Mouse (Mus musculus): ENCODE measurements around the gene Pgam2. TPM values are rescaled to one million over a fixed set of nuclear protein-coding genes. Genes with fewer than 3 reads are reported as not detected.
"Not testable (repeated sequence)": the region's sequence is repeated elsewhere in the genome, so short reads cannot be mapped to it uniquely, and the experiment has no call there.

Pgam2 gene
- polyA plus RNA-seq, 1 experiment, result 0.35 TPM

DNA sequence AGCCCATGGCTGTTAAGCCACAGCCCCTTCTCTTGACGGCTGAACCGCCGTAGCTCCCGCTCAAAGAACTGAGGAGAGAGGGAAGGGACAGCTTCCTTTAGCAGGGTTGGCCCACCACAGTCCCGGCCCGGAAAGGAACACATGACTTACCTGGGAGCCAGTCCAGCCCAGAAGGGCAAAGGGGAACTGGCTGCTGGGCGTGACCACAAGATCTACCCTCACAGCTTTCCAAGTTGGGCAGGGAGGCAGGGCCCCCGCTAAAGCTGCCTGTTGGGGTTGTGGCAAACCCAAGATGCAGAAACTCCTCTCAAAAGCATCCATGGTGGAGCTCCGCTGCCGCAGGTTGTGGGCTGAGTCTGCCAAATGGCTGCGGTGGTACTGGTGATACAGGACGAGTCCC lies 25.8 kb upstream of the Pgam2 start:
- TF ChIP-seq CTCF (IDR thresholded peaks at IDR 0.05; ENCODE audit: extremely low read depth, insufficient read length, insufficient replicate concordance, low read depth, low read length), result no peak
- no peak for TF ChIP-seq POLR2A (IDR thresholded peaks at IDR 0.05; ENCODE audit: low read depth, low read length)
- H3K27ac ChIP-seq (ENCODE audit: insufficient read depth, low read depth, low read length), result no peak overlapping the region
- H3K36me3 ChIP-seq (ENCODE audit: control insufficient read depth, insufficient read depth, low read length), result peaks cover 54% of the 10 kb centered on the region
- WGBS, result 75% methylated on average over 12 of the region's 12 CpGs
- no peaks in the 10 kb centered on the region for H3K27me3 ChIP-seq (ENCODE audit: control insufficient read depth, insufficient read depth, low read length)
- H3K4me3 ChIP-seq (ENCODE audit: low read depth, low read length), result no peak overlapping the region
- H3K4me1 ChIP-seq (ENCODE audit: control insufficient read depth, insufficient read depth, insufficient read length, low read length), result peaks cover 6% of the 10 kb centered on the region

DNA sequence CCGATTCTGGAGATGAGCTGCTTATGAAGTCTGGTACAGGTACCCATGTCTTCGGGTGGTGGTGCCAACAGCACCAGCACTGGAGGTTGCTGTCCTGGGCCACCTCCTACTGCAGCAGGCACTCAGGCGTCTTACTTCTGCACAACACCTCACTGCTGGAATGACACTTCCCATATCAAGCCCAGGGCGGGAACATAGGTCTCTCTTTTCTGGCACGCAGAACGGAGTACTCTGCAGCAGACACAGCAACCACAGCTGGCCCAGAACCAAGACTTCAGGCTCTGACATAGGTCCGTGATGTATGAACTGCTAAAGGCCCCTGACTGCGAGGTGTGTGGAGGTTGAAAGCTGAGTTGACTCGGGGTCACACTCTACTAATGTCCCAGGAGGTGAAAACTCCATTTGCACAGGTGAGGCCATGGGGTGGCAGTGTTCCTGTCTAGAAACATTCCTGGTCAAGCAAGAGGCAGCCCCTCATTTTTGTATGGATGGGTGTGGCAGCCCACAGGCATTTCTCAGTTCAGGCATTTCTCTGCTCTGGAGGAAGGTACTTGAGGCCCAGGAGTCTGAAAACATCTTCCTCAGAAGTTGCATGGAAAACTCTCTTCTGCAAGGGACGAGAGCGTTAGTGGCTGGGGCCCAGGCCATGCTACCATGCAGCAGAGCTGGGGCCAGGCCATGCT lies 25.1 kb upstream of the Pgam2 start:
- Histone ChIP-seq H3K36me3 (ENCODE audit: control insufficient read depth, insufficient read depth, low read length) (peaks cover 51% of the 10 kb centered on the region), H3K27me3 (ENCODE audit: control insufficient read depth, insufficient read depth, low read length) (no peaks in the 10 kb centered on the region), H3K27ac (ENCODE audit: insufficient read depth, low read depth, low read length) (no peak overlapping the region), H3K4me1 (ENCODE audit: control insufficient read depth, insufficient read depth, insufficient read length, low read length) (peaks cover 6% of the 10 kb centered on the region), H3K4me3 (ENCODE audit: low read depth, low read length) (no peak overlapping the region)
- 85% methylated on average over 11 of the region's 11 CpGs for WGBS
- TF ChIP-seq CTCF (IDR thresholded peaks at IDR 0.05; ENCODE audit: extremely low read depth, insufficient read length, insufficient replicate concordance, low read depth, low read length) (no peak), POLR2A (IDR thresholded peaks at IDR 0.05; ENCODE audit: low read depth, low read length) (no peak)

DNA sequence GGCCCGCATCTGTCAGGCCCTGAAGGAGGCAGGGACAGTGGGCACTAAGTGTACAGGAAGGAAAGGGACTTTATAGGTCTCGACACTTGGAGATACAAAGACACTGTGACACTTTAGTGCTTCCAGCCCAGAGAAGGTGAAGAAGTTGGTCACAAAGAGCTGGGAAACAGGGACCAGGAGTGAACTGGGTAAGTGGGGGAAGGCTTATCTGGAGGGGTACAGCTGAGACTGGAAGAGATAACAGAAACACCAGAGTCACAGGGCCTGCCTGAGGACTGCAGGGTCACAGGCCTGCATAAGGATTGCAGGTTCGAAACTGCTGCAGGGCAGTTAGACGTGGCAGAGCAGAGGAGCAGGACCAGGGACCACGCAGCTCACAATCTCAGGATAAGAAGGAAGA lies 24.4 kb upstream of the Pgam2 start:
- Histone ChIP-seq H3K4me1 (ENCODE audit: control insufficient read depth, insufficient read depth, insufficient read length, low read length) (peaks cover 6% of the 10 kb centered on the region), H3K4me3 (ENCODE audit: low read depth, low read length) (no peak overlapping the region), H3K27ac (ENCODE audit: insufficient read depth, low read depth, low read length) (no peak overlapping the region), H3K27me3 (ENCODE audit: control insufficient read depth, insufficient read depth, low read length) (no peaks in the 10 kb centered on the region), H3K36me3 (ENCODE audit: control insufficient read depth, insufficient read depth, low read length) (peaks cover 48% of the 10 kb centered on the region)
- 91% methylated on average over 5 of the region's 5 CpGs for WGBS
- TF ChIP-seq CTCF (IDR thresholded peaks at IDR 0.05; ENCODE audit: extremely low read depth, insufficient read length, insufficient replicate concordance, low read depth, low read length), result no peak
- no peak for TF ChIP-seq POLR2A (IDR thresholded peaks at IDR 0.05; ENCODE audit: low read depth, low read length)

DNA sequence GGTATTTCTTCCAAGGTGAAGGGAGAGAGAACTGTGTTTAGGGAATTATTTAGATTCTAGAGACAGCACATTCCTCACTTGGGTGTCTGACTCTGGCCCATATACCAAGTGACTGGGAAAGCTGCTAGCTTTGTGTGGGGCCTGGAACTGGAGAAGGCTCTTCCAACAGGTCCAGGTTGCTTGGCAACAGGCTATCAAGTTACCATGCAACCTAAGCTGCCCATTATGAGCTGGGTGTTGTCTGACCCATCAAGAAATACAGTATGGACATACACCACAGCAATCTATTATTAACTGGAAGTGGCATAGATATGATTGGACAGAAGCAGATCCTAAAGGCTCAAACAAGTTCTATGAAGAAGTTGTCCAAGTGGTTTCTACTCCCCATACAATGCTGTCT lies 21.9 kb upstream of the Pgam2 start:
- TF ChIP-seq CTCF (IDR thresholded peaks at IDR 0.05; ENCODE audit: extremely low read depth, insufficient read length, insufficient replicate concordance, low read depth, low read length), result no peak
- TF ChIP-seq POLR2A (IDR thresholded peaks at IDR 0.05; ENCODE audit: low read depth, low read length), result no peak
- H3K4me1 ChIP-seq (ENCODE audit: control insufficient read depth, insufficient read depth, insufficient read length, low read length), result peaks cover 6% of the 10 kb centered on the region
- H3K27me3 ChIP-seq (ENCODE audit: control insufficient read depth, insufficient read depth, low read length), result no peaks in the 10 kb centered on the region
- H3K4me3 ChIP-seq (ENCODE audit: low read depth, low read length), result no peak overlapping the region
- peaks cover 24% of the 10 kb centered on the region for H3K36me3 ChIP-seq (ENCODE audit: control insufficient read depth, insufficient read depth, low read length)
- H3K27ac ChIP-seq (ENCODE audit: insufficient read depth, low read depth, low read length), result no peak overlapping the region

DNA sequence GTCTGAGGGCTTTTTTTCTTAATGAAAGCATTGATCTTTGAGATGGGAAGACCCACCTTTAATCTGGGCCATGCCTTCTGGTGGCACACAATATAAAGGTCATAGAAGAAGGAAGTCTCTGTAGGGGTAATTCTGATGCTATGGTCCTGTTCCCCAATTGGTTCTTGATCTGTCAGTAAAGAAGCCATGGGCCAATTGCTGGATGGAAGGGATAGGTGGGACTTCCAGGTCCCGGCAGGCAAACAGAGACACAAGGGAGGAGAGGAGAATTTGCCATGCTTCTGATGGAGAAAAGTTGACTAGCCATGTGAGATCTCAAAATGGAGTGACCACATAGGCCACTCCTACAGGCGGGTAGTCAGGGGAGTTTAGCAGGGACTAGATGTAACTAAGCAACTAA lies 15.7 kb upstream of the Pgam2 start:
- WGBS, result 50% methylated on average over 2 of the region's 2 CpGs
- Histone ChIP-seq H3K27me3 (ENCODE audit: control insufficient read depth, insufficient read depth, low read length) (no peaks in the 10 kb centered on the region), H3K4me3 (ENCODE audit: low read depth, low read length) (no peak overlapping the region), H3K27ac (ENCODE audit: insufficient read depth, low read depth, low read length) (no peak overlapping the region), H3K4me1 (ENCODE audit: control insufficient read depth, insufficient read depth, insufficient read length, low read length) (no peaks in the 10 kb centered on the region), H3K36me3 (ENCODE audit: control insufficient read depth, insufficient read depth, low read length) (no peaks in the 10 kb centered on the region)
- TF ChIP-seq CTCF (IDR thresholded peaks at IDR 0.05; ENCODE audit: extremely low read depth, insufficient read length, insufficient replicate concordance, low read depth, low read length) (no peak), POLR2A (IDR thresholded peaks at IDR 0.05; ENCODE audit: low read depth, low read length) (no peak)

DNA sequence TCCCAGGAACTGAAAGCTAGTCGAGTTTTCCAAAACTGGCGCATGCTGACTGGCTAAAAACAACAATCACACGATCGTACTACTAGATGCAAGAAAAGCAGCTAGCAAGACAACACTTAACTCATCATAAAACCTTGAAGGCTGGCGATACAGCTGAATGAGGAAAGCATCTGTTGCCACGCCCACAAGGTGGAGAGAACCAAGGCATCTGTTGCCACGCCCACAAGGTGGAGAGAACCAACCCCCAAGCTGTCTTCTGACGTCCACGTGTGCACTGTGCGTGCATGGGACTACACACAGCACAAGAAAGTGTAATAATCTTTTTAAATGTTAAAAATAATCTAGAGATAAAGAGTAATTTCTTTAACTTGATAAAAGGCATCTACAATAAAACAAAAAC lies 9.8 kb upstream of the Pgam2 start:
- TF ChIP-seq CTCF (IDR thresholded peaks at IDR 0.05; ENCODE audit: extremely low read depth, insufficient read length, insufficient replicate concordance, low read depth, low read length), result no peak
- TF ChIP-seq POLR2A (IDR thresholded peaks at IDR 0.05; ENCODE audit: low read depth, low read length), result no peak
- WGBS, result 60% methylated on average over 10 of the region's 10 CpGs
- H3K36me3 ChIP-seq (ENCODE audit: control insufficient read depth, insufficient read depth, low read length), result no peaks in the 10 kb centered on the region
- H3K4me1 ChIP-seq (ENCODE audit: control insufficient read depth, insufficient read depth, insufficient read length, low read length), result no peaks in the 10 kb centered on the region; the same call in 1 of the 2 replicates
- H3K4me3 ChIP-seq (ENCODE audit: low read depth, low read length), result no peak overlapping the region
- no peaks in the 10 kb centered on the region for H3K27me3 ChIP-seq (ENCODE audit: control insufficient read depth, insufficient read depth, low read length)
- no peak overlapping the region for H3K27ac ChIP-seq (ENCODE audit: insufficient read depth, low read depth, low read length)

DNA sequence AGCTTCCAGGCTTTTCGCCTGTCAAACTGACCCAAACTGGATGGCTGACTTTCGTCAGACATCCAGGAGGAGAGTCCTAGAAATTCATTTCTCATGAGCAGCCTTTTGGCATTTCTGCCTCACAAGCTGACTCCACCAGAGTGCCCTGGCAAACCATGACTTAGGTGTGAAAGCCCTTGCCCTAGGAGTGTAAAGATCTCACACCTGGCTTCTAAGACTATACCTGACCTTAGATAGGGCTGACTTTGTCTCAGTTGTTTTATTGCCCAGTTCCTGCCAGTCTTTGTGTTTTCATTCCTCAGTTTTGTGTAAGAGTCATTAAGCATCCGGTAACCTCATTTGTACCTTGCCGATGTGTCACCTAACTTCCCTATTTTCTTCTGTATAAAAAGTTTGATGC lies 6.0 kb upstream of the Pgam2 start:
- not testable (repeated sequence) for H3K27ac ChIP-seq (ENCODE audit: insufficient read depth, low read depth, low read length); H3K4me3 ChIP-seq (ENCODE audit: low read depth, low read length); H3K4me1 ChIP-seq (ENCODE audit: control insufficient read depth, insufficient read depth, insufficient read length, low read length); H3K27me3 ChIP-seq (ENCODE audit: control insufficient read depth, insufficient read depth, low read length); H3K36me3 ChIP-seq (ENCODE audit: control insufficient read depth, insufficient read depth, low read length)
- WGBS, result 31% methylated on average over 4 of the region's 4 CpGs

DNA sequence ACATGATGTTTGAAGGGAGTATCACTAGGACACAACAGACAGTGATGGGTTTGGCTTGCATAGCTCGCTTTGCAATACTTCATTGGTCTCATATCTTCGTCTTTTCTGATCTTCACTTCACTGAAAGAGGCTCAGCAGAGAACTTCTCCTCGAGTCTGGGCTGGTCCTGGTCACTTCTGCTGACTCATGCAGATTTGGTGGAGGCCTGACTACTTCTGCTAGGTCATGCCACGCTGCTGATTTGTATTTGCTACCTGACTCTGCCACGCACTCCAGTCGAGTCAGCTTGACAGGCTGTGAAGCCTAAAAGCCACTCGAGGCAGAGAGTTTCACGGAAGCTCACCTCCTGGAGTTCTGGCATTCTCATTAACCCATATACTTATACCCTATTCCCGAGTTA lies 4.4 kb upstream of the Pgam2 start:
- 91% methylated on average over 9 of the region's 9 CpGs for WGBS
- H3K4me3 ChIP-seq (ENCODE audit: low read depth, low read length), result no peak overlapping the region
- TF ChIP-seq POLR2A (IDR thresholded peaks at IDR 0.05; ENCODE audit: low read depth, low read length), result no peak
- no peak for TF ChIP-seq CTCF (IDR thresholded peaks at IDR 0.05; ENCODE audit: extremely low read depth, insufficient read length, insufficient replicate concordance, low read depth, low read length)
- H3K27me3 ChIP-seq (ENCODE audit: control insufficient read depth, insufficient read depth, low read length), result no peaks in the 10 kb centered on the region
- H3K36me3 ChIP-seq (ENCODE audit: control insufficient read depth, insufficient read depth, low read length), result no peaks in the 10 kb centered on the region
- no peak overlapping the region for H3K27ac ChIP-seq (ENCODE audit: insufficient read depth, low read depth, low read length)
- H3K4me1 ChIP-seq (ENCODE audit: control insufficient read depth, insufficient read depth, insufficient read length, low read length), result peaks cover 16% of the 10 kb centered on the region
